Mouse (Mus musculus) frontal cortex, adult (tissue): ENCODE measurements at regions not wholly inside any gene's neighbourhood (a gene's known extent, or its start where the extent isn't known, plus 50 kb on each side); places are given as distances from the start of the nearest gene placed in this dataset.

ENCODE experiments used
- ATAC-seq: cut with Nextera tagmentation; 2 replicates; pipeline ENCODE4 v1.9.2; 2017; ENCODE audit warnings: mild to moderate bottlenecking, moderate library complexity, mixed read lengths; ENCODE audit not compliant: low TSS enrichment

- ATAC-seq: peak; percentile 98
Measured at GRCm38 (mm10) chr6:104916787-104917186, 424.2 kb downstream of the Cntn6 start.

- ATAC-seq: no peak
Measured at GRCm38 (mm10) chr6:104922577-104922976, 430.0 kb downstream of the Cntn6 start.

GRCm38 (mm10) chr6:104926088-104926487 lies 433.5 kb downstream of the Cntn6 start:
- ATAC-seq: no peak

GRCm38 (mm10) chr6:104930284-104930683 lies 437.7 kb downstream of the Cntn6 start:
- no peak for ATAC-seq

- no peak for ATAC-seq
Measured at GRCm38 (mm10) chr6:104932153-104932552, 439.6 kb downstream of the Cntn6 start.

GRCm38 (mm10) chr6:104939134-104939533 lies 446.5 kb downstream of the Cntn6 start:
- no peak for ATAC-seq

- ATAC-seq: no peak; the same call in 1 of the 2 replicates
Measured at GRCm38 (mm10) chr6:104974517-104974916, 481.9 kb downstream of the Cntn6 start.

- no peak for ATAC-seq
Measured at GRCm38 (mm10) chr6:104984144-104984543, 491.6 kb downstream of the Cntn6 start.

GRCm38 (mm10) chr6:104989863-104990262 lies 497.3 kb downstream of the Cntn6 start:
- no peak for ATAC-seq

GRCm38 (mm10) chr6:104990366-104990765 lies 497.8 kb downstream of the Cntn6 start:
- no peak for ATAC-seq

- ATAC-seq: no peak
Measured at GRCm38 (mm10) chr6:104999601-105000000, 507.0 kb downstream of the Cntn6 start.

GRCm38 (mm10) chr6:105020672-105021071 lies 528.1 kb downstream of the Cntn6 start:
- no peak for ATAC-seq

- ATAC-seq: no peak
Measured at GRCm38 (mm10) chr6:105021174-105021573, 528.6 kb downstream of the Cntn6 start.

GRCm38 (mm10) chr6:105066146-105066545 lies 573.6 kb downstream of the Cntn6 start:
- ATAC-seq: no peak

- no peak for ATAC-seq
Measured at GRCm38 (mm10) chr6:105090882-105091281, 586.6 kb upstream of the Cntn4 start.
